Mouse (Mus musculus) right cerebral cortex, postnatal 4 days (tissue): ENCODE results near the gene Rtkn2.

Experiments
- DNase-seq: peaks from one replicate; pipeline ENCODE4 v3.0.0-alpha.2; 2022

Rtkn2 gene

GRCm38 (mm10) chr10:67979401-67980157, at the start of gene Rtkn2:
Gene Rtkn2 (plus strand): TSS chr10:67979570.
- peak; percentile 94 for DNase-seq

GRCm38 (mm10) chr10:67931328-67931727, 48.0 kb upstream of the Rtkn2 start:
- no peak for DNase-seq

GRCm38 (mm10) chr10:67932780-67933179, 46.6 kb upstream of the Rtkn2 start:
- DNase-seq, result no peak

GRCm38 (mm10) chr10:67936944-67937343, 42.4 kb upstream of the Rtkn2 start:
- no peak for DNase-seq

GRCm38 (mm10) chr10:67937775-67938174, 41.6 kb upstream of the Rtkn2 start:
- no peak for DNase-seq

- DNase-seq, result no peak
Measured at GRCm38 (mm10) chr10:67939546-67939945, 39.8 kb upstream of the Rtkn2 start.

- DNase-seq, result no peak
Measured at GRCm38 (mm10) chr10:67943513-67943912, 35.9 kb upstream of the Rtkn2 start.

GRCm38 (mm10) chr10:67950059-67950748, 29.2 kb upstream of the Rtkn2 start:
- no peak for DNase-seq

- DNase-seq, result no peak
Measured at GRCm38 (mm10) chr10:67951690-67952089, 27.7 kb upstream of the Rtkn2 start.

- DNase-seq, result no peak
Measured at GRCm38 (mm10) chr10:67955982-67956381, 23.4 kb upstream of the Rtkn2 start.

GRCm38 (mm10) chr10:67959982-67960381, 19.4 kb upstream of the Rtkn2 start:
- DNase-seq, result no peak

- no peak for DNase-seq
Measured at GRCm38 (mm10) chr10:67962496-67962895, 16.9 kb upstream of the Rtkn2 start.

GRCm38 (mm10) chr10:67964060-67964459, 15.3 kb upstream of the Rtkn2 start:
- DNase-seq, result no peak

GRCm38 (mm10) chr10:67965251-67965986, 14.0 kb upstream of the Rtkn2 start:
- no peak for DNase-seq

- no peak for DNase-seq
Measured at GRCm38 (mm10) chr10:67966102-67966501, 13.3 kb upstream of the Rtkn2 start.

- no peak for DNase-seq
Measured at GRCm38 (mm10) chr10:67966983-67967382, 12.4 kb upstream of the Rtkn2 start.

- no peak for DNase-seq
Measured at GRCm38 (mm10) chr10:67971166-67971796, 8.1 kb upstream of the Rtkn2 start.

GRCm38 (mm10) chr10:67977271-67977670, 2.1 kb upstream of the Rtkn2 start:
- no peak for DNase-seq

- no peak for DNase-seq
Measured at GRCm38 (mm10) chr10:67983776-67984175, 4.4 kb downstream of the Rtkn2 start.

- DNase-seq, result peak; percentile 52
Measured at GRCm38 (mm10) chr10:67984271-67984943, 5.0 kb downstream of the Rtkn2 start.

GRCm38 (mm10) chr10:67985100-67985499, 5.7 kb downstream of the Rtkn2 start:
- no peak for DNase-seq

GRCm38 (mm10) chr10:67995356-67995755, 16.0 kb downstream of the Rtkn2 start:
- peak; percentile 29 for DNase-seq

- no peak for DNase-seq
Measured at GRCm38 (mm10) chr10:67996171-67996570, 16.8 kb downstream of the Rtkn2 start.
